Mouse (Mus musculus) hindbrain, embryonic 16.5 days (tissue): ENCODE results near the gene Tfeb. TPM values are rescaled to one million over a fixed set of nuclear protein-coding genes. Genes with fewer than 3 reads are reported as not detected.

Experiments used
- ATAC-seq: fragments of 200-750 bp; cut with Nextera tagmentation; 2 replicates; pipeline ENCODE4 v1.8.0; 2017; ENCODE audit warnings: moderate TSS enrichment, moderate library complexity
- H3K27ac ChIP-seq: fragments of 300-500 bp; sonication (generic); 2 replicates; pipeline ENCODE4 v1.5.1; 2014; ENCODE audit warnings: low read depth, mild to moderate bottlenecking, control low read depth, low read length, moderate library complexity
- H3K27me3 ChIP-seq: fragments of 300-500 bp; sonication (generic); replicated peaks from 2 replicates; pipeline ENCODE4 v1.6.1; 2014; ENCODE audit warnings: low read length; ENCODE audit not compliant: control insufficient read depth, insufficient read depth
- H3K36me3 ChIP-seq: fragments of 300-500 bp; sonication (generic); 2 replicates; pipeline ENCODE4 v1.6.1; 2014; ENCODE audit warnings: mild to moderate bottlenecking, low read length, moderate library complexity, mixed read lengths; ENCODE audit not compliant: control insufficient read depth, insufficient read depth
- H3K4me1 ChIP-seq: fragments of 300-500 bp; sonication (generic); 2 replicates; pipeline ENCODE4 v1.6.1; 2014; ENCODE audit warnings: low read depth, low read length; ENCODE audit not compliant: control insufficient read depth, insufficient read depth
- H3K4me2 ChIP-seq: fragments of 300-500 bp; sonication (generic); 2 replicates; pipeline ENCODE4 v1.6.1; 2014; ENCODE audit warnings: mild to moderate bottlenecking, low read length, control low read depth, moderate library complexity
- H3K4me3 ChIP-seq: fragments of 300-500 bp; sonication (generic); 2 replicates; pipeline ENCODE4 v1.5.1; 2014; ENCODE audit warnings: mild to moderate bottlenecking, low read length, control low read depth, moderate library complexity
- H3K9ac ChIP-seq: fragments of 300-500 bp; sonication (generic); 2 replicates; pipeline ENCODE4 v1.6.1; 2014; ENCODE audit warnings: low read depth, mild to moderate bottlenecking, control low read depth, low read length, moderate library complexity
- H3K9me3 ChIP-seq: fragments of 300-500 bp; sonication (generic); 2 replicates; pipeline ENCODE4 v1.6.1; 2014; ENCODE audit warnings: mild to moderate bottlenecking, low read length, moderate library complexity; ENCODE audit not compliant: control insufficient read depth
- WGBS: fragments of 180-500 bp; shearing (Covaris S2); extraction: QIAGEN DNeasy Blood & Tissue Kit; methylation state at CpG from one replicate; pipeline ENCODE4 v1.1.7; 2014; 5-methylcytosine and 5-hydroxymethylcytosine counted together
- polyA plus RNA-seq: library from polyadenylated mRNA; unstranded; fragments of >200 nt; fragmentation: Nextera tagmentation; extraction: Ambion mirVana; gene quantifications from 2 replicates; pipeline ENCODE4 v1.2.1, GENCODE M21; 2015

Gene Tfeb
- polyA plus RNA-seq, 1 experiment from 2014 or later = 4.6 TPM

DNA sequence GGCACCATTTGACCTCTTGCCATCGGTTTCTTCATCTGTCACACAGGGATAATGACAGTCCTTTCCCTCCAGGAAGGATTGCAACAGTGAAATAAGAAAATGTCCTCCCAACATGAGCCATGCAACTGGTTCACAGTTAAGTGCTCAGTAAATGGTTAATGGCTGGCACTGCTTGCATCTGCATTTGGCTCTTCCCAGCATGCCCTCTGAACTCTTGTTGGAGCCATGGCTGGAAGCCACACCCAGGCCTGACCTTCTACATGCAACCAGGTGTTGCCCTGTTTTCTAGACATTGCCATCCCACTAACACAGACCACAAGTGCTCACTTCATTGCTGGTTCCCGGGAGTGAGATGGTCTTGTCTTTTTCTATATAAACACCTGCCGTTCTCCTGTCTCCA lies 28.9 kb upstream of the Tfeb start:
- ATAC-seq = no peak
- 84% methylated on average over 3 of the region's 3 CpGs for WGBS
- Histone ChIP-seq H3K9me3 (no peaks in the 10 kb centered on the region), H3K9ac (no peak overlapping the region), H3K27me3 (no peaks in the 10 kb centered on the region), H3K4me3 (no peak overlapping the region), H3K4me2 (no peak overlapping the region), H3K36me3 (peaks cover 5% of the 10 kb centered on the region; the same call in 1 of the 2 replicates), H3K27ac (no peak overlapping the region), H3K4me1 (no peaks in the 10 kb centered on the region)

DNA sequence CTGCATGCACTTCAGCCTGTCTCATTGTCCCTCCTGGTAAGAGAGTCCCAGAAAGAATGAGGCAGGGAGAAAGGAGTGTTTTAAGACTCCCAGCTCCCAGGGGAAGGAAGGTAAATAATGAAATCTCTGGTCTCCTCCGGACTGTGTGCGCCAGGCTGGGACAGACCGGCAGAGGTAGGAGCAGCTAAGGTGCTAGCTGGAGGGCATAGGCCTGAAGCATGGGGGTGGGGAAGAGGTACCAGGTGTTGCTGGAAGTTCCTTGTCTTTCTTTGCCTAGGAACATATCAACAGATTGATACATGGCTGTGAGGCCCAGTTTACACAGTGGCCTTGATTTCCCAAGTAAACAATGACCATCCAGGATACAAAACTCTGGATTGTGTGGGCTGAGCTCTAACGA lies 27.9 kb upstream of the Tfeb start:
- Histone ChIP-seq H3K4me2 (no peak overlapping the region), H3K36me3 (no peaks in the 10 kb centered on the region), H3K27ac (no peak overlapping the region), H3K27me3 (no peaks in the 10 kb centered on the region), H3K9me3 (no peaks in the 10 kb centered on the region), H3K4me3 (no peak overlapping the region), H3K9ac (no peak overlapping the region), H3K4me1 (no peaks in the 10 kb centered on the region)
- WGBS = 79% methylated on average over 4 of the region's 4 CpGs
- no peak for ATAC-seq

DNA sequence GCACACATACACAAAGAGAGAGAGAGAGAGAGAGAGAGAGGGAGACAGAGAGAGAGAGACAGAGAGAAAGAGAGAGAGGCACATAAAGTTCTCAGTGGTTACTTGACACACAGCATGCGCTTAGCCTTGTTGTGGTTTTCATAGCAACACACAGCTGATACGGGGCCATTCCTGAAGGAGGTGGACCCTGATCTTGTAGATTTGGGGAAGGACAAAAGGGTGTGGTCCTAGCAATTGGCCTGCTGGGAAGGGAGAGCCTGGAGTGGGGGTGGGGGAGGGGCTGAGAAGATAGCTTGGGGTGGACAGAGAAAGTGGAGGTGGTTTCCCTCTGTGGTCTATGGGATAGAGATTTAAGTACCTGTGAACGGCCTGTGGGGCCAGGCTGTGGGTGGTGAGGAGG lies 26.8 kb upstream of the Tfeb start:
- ATAC-seq = no peak
- no peaks in the 10 kb centered on the region for H3K36me3 ChIP-seq
- no peak overlapping the region for H3K4me2 ChIP-seq

GRCm38 (mm10) chr17:47711883-47712282 lies 24.9 kb upstream of the Tfeb start:
- Histone ChIP-seq H3K4me3 (no peak overlapping the region), H3K4me2 (no peak overlapping the region), H3K27ac (no peak overlapping the region), H3K4me1 (no peaks in the 10 kb centered on the region), H3K27me3 (no peaks in the 10 kb centered on the region), H3K9ac (no peak overlapping the region), H3K36me3 (no peaks in the 10 kb centered on the region), H3K9me3 (no peaks in the 10 kb centered on the region)
- 74% methylated on average over 6 of the region's 6 CpGs for WGBS
- no peak for ATAC-seq

More for the DNA sequence above, 26.8 kb upstream of the Tfeb start:
- Histone ChIP-seq H3K27ac (no peak overlapping the region), H3K4me1 (no peaks in the 10 kb centered on the region), H3K4me3 (no peak overlapping the region), H3K9me3 (no peaks in the 10 kb centered on the region), H3K9ac (no peak overlapping the region), H3K27me3 (no peaks in the 10 kb centered on the region)
- 80% methylated on average over 3 of the region's 3 CpGs for WGBS

GRCm38 (mm10) chr17:47712889-47713571 lies 23.8 kb upstream of the Tfeb start:
- Histone ChIP-seq H3K27ac (peak overlapping the region; percentile 48; the same call in 1 of the 2 replicates), H3K4me1 (no peaks in the 10 kb centered on the region), H3K9ac (peak overlapping the region; percentile 22; the same call in 1 of the 2 replicates), H3K9me3 (no peaks in the 10 kb centered on the region), H3K36me3 (no peaks in the 10 kb centered on the region), H3K4me2 (peak overlapping the region; percentile 32), H3K4me3 (no peak overlapping the region; the same call in 1 of the 2 replicates), H3K27me3 (no peaks in the 10 kb centered on the region)
- 42% methylated on average over 12 of the region's 22 CpGs for WGBS
- peak; percentile 59 for ATAC-seq

DNA sequence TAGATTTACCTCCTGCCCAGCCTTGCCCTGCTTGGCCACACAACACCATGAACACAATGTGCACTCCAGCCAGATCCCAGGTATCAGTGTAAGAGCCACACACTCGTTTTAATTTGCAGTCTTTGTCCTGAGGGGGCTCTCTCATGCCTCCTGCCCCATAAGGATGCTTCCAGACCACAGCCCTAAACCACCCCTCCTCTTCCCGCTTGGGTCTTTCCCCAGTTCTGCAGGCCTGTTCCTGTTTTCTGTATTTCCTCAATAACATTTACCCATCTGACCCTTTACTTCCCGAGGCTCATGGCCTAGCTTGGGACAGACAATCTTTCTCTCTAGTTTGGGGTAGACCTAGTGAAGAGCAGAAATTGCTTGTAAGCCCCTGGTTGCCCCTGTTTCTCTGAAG lies 21.8 kb upstream of the Tfeb start:
- H3K4me3 ChIP-seq = no peak overlapping the region
- WGBS = 56% methylated on average over 3 of the region's 3 CpGs
- no peak overlapping the region for H3K4me2 ChIP-seq
- no peaks in the 10 kb centered on the region for H3K4me1 ChIP-seq
- no peak overlapping the region for H3K27ac ChIP-seq
- no peak overlapping the region for H3K9ac ChIP-seq
- no peak for ATAC-seq
- no peaks in the 10 kb centered on the region for H3K36me3 ChIP-seq
- H3K27me3 ChIP-seq = no peaks in the 10 kb centered on the region
- H3K9me3 ChIP-seq = no peaks in the 10 kb centered on the region

GRCm38 (mm10) chr17:47721183-47721582 lies 15.6 kb upstream of the Tfeb start:
- Histone ChIP-seq H3K4me3 (no peak overlapping the region), H3K27ac (no peak overlapping the region), H3K4me2 (no peak overlapping the region), H3K27me3 (no peaks in the 10 kb centered on the region), H3K9ac (no peak overlapping the region), H3K36me3 (no peaks in the 10 kb centered on the region), H3K9me3 (no peaks in the 10 kb centered on the region), H3K4me1 (no peaks in the 10 kb centered on the region)
- 82% methylated on average over 4 of the region's 4 CpGs for WGBS
- no peak for ATAC-seq

DNA sequence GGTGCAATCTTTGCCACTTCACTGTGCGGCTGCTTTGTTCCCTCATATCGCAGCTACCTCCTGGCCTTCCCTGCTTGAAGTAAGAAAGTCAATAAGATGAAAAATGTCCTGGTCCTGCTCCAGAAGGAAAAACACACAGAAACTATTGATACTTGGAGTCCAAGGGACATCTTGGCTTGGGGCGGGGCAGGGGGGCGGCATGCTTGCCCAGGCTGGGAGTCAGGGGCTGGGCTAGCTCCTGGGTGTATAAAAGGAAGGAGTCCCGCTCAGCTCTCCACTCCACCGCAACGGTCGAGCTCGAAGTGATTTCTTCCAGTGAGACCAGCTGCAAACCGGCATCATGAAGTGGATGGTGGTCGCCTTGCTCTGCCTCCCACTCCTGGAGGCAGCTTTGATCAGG lies 10.3 kb upstream of the Tfeb start, which contains the start of gene Pgc:
TSS of gene Pgc (plus strand) at position 277 of the 400 bp plus-strand sequence.
- Histone ChIP-seq H3K9ac (no peak within 1 kb of the TSS), H3K9me3 (no peaks in the 10 kb centered on the region), H3K27me3 (no peaks in the 10 kb centered on the region), H3K4me2 (no peak within 1 kb of the TSS), H3K27ac (no peak within 1 kb of the TSS), H3K4me1 (no peaks in the 10 kb centered on the region), H3K4me3 (no peak within 1 kb of the TSS), H3K36me3 (no peaks in the 10 kb centered on the region)
- 86% methylated on average over 11 of the region's 11 CpGs for WGBS
- ATAC-seq = no peak

- H3K4me3 ChIP-seq = no peak overlapping the region
- no peaks in the 10 kb centered on the region for H3K4me1 ChIP-seq
- no peak for ATAC-seq
- no peaks in the 10 kb centered on the region for H3K27me3 ChIP-seq
- H3K36me3 ChIP-seq = no peaks in the 10 kb centered on the region
- H3K9ac ChIP-seq = no peak overlapping the region
- 51% methylated on average over 24 of the region's 24 CpGs for WGBS
- no peak overlapping the region for H3K4me2 ChIP-seq
- no peaks in the 10 kb centered on the region for H3K9me3 ChIP-seq
- H3K27ac ChIP-seq = no peak overlapping the region
These were observed 5.9 kb upstream of the Tfeb start for GRCm38 (mm10) chr17:47730633-47731575.
